Mouse (Mus musculus) intestine, embryonic 16.5 days (tissue): ENCODE measurements around the gene Vmn1r178. TPM values are rescaled to one million over a fixed set of nuclear protein-coding genes. Genes with fewer than 3 reads are reported as not detected.
"Not testable (repeated sequence)": the region's sequence is repeated elsewhere in the genome, so short reads cannot be mapped to it uniquely, and the experiment has no call there.

ENCODE experiments used
- ATAC-seq: fragments of 200-750 bp; cut with Nextera tagmentation; 2 replicates; pipeline ENCODE4 v1.8.0; 2017; ENCODE audit warnings: moderate TSS enrichment, moderate library complexity
- H3K27ac ChIP-seq: fragments of 300-500 bp; sonication (generic); 2 replicates; pipeline ENCODE4 v1.5.1; 2014; ENCODE audit warnings: mild to moderate bottlenecking, low read length
- H3K27me3 ChIP-seq: fragments of 300-500 bp; sonication (generic); replicated peaks from 2 replicates; pipeline ENCODE4 v1.6.1; 2014; ENCODE audit warnings: low read length, control low read depth, mixed read lengths; ENCODE audit not compliant: control insufficient read depth, insufficient read depth
- H3K36me3 ChIP-seq: fragments of 300-500 bp; sonication (generic); 2 replicates; pipeline ENCODE4 v1.6.1; 2014; ENCODE audit warnings: low read length, control low read depth; ENCODE audit not compliant: control insufficient read depth, insufficient read depth
- H3K4me1 ChIP-seq: fragments of 300-500 bp; sonication (generic); 2 replicates; pipeline ENCODE4 v1.6.1; 2014; ENCODE audit warnings: low read length, control low read depth, mixed read lengths; ENCODE audit not compliant: control insufficient read depth, insufficient read depth
- H3K4me2 ChIP-seq: fragments of 300-500 bp; sonication (generic); 2 replicates; pipeline ENCODE4 v1.6.1; 2014; ENCODE audit warnings: low read depth, low read length, control low read depth
- H3K4me3 ChIP-seq: fragments of 300-500 bp; sonication (generic); 2 replicates; pipeline ENCODE4 v1.5.1; 2014; ENCODE audit warnings: mild to moderate bottlenecking, low read length
- H3K9ac ChIP-seq: fragments of 300-500 bp; sonication (generic); 2 replicates; pipeline ENCODE4 v1.6.1; 2014; ENCODE audit warnings: low read depth, low read length
- H3K9me3 ChIP-seq: fragments of 300-500 bp; sonication (generic); 2 replicates; pipeline ENCODE4 v1.6.1; 2016; ENCODE audit warnings: low read length, control low read depth; ENCODE audit not compliant: control insufficient read depth
- WGBS: fragments of 180-500 bp; shearing (Covaris S2); extraction: QIAGEN DNeasy Blood & Tissue Kit; methylation state at CpG from one replicate; pipeline ENCODE4 v1.1.7; 2014; 5-methylcytosine and 5-hydroxymethylcytosine counted together
- polyA plus RNA-seq: library from polyadenylated mRNA; unstranded; fragments of >200 nt; fragmentation: Nextera tagmentation; extraction: Ambion mirVana; gene quantifications from 2 replicates; pipeline ENCODE4 v1.2.1, GENCODE M21; 2015

Vmn1r178 gene
- polyA plus RNA-seq: not detected in 2 replicates

DNA sequence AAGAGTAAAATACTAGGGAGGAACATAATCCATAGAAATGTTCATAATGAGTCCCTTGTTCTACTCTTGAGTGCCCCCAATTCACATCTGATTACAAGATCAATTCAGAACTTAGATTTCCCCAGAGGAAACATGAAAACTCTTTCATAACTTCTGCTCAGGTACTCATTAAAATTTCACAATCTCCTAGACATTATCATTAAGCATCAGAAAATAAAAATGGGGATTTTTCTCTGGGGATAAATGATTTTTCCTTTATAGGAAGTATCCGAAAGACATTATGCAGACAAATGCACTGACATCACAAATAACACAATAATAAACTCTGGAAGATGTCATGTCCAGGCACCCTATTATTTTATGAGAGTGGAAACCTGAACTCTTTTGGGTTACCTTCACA is at the start of gene Vmn1r178:
TSS of gene Vmn1r178 (plus strand) at position 301 of the 400 bp plus-strand sequence.
- WGBS: 75% methylated on average over 1 of the region's 1 CpGs
- ATAC-seq: no peak
- Histone ChIP-seq H3K27me3 (no peaks in the 10 kb centered on the region), H3K36me3 (no peaks in the 10 kb centered on the region), H3K27ac (no peak within 1 kb of the TSS), H3K4me1 (no peaks in the 10 kb centered on the region), H3K4me3 (no peak within 1 kb of the TSS), H3K9me3 (peaks cover 3% of the 10 kb centered on the region; the same call in 1 of the 2 replicates), H3K4me2 (no peak within 1 kb of the TSS), H3K9ac (no peak within 1 kb of the TSS)

- H3K9ac ChIP-seq, H3K4me1 ChIP-seq, H3K36me3 ChIP-seq, ATAC-seq, H3K4me2 ChIP-seq, H3K27me3 ChIP-seq, H3K9me3 ChIP-seq, H3K4me3 ChIP-seq, H3K27ac ChIP-seq: not testable (repeated sequence)
- WGBS: 10% methylated on average over 1 of the region's 1 CpGs
These were observed 25.5 kb upstream of the Vmn1r178 start, which contains the start of gene Vmn1r177 for GRCm38 (mm10) chr7:23866349-23866748. Gene Vmn1r177 (minus strand): TSS chr7:23866449.

DNA sequence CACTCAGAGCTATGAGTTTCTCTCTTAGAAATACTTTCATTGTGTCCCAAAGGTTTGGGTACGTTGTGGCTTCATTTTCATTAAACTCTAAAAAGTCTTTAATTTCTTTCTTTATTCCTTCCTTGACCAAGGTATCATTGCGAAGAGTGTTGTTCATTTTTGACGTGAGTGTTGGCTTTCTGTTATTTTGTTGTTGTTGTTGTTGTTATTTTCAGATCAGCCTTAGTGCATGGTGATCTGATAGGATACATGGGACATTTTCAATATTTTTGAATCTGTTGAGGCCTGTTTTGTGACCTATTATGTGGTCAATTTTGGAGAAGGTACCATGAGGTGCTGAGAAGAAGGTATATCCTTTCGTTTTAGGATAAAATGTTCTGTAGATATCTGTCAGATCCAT is 14.9 kb upstream of the Vmn1r178 start:
- not testable (repeated sequence) for H3K27me3 ChIP-seq, H3K4me2 ChIP-seq, H3K9ac ChIP-seq, H3K4me1 ChIP-seq, H3K27ac ChIP-seq, ATAC-seq, H3K9me3 ChIP-seq, H3K4me3 ChIP-seq, H3K36me3 ChIP-seq
- 57% methylated on average over 3 of the region's 4 CpGs for WGBS

GRCm38 (mm10) chr7:23926678-23927077 is 34.9 kb downstream of the Vmn1r178 start, which contains the start of gene Vmn1r179:
Gene Vmn1r179 (plus strand): TSS chr7:23926978.
- Histone ChIP-seq H3K9ac (no peak within 1 kb of the TSS), H3K4me2 (no peak within 1 kb of the TSS), H3K4me1 (no peaks in the 10 kb centered on the region), H3K36me3 (no peaks in the 10 kb centered on the region), H3K27ac (no peak within 1 kb of the TSS), H3K4me3 (no peak within 1 kb of the TSS), H3K27me3 (no peaks in the 10 kb centered on the region), H3K9me3 (no peaks in the 10 kb centered on the region)
- WGBS: 54% methylated on average over 2 of the region's 2 CpGs
- ATAC-seq: no peak

Other genes starting within 250 kb of the Vmn1r178 start
- not detected in 2 replicates for gene Vmn1r172, start 233.7 kb upstream of the Vmn1r178 start, polyA plus RNA-seq
- not detected in 2 replicates for gene Vmn1r173, start 191.3 kb upstream of the Vmn1r178 start, polyA plus RNA-seq
- gene Vmn1r174, start 139.7 kb upstream of the Vmn1r178 start, polyA plus RNA-seq: not detected in 2 replicates
- gene Vmn1r175, start 81.4 kb upstream of the Vmn1r178 start, polyA plus RNA-seq: not detected in 2 replicates
- not detected in 2 replicates for gene Vmn1r176, start 54.6 kb upstream of the Vmn1r178 start, polyA plus RNA-seq
- gene Vmn1r177, start 25.6 kb upstream of the Vmn1r178 start, polyA plus RNA-seq: not detected in 2 replicates
- not detected in 2 replicates for gene Vmn1r179, start 35.0 kb downstream of the Vmn1r178 start, polyA plus RNA-seq
- not detected in 2 replicates for gene Vmn1r180, start 58.6 kb downstream of the Vmn1r178 start, polyA plus RNA-seq
- not detected in 2 replicates for gene Vmn1r181, start 82.6 kb downstream of the Vmn1r178 start, polyA plus RNA-seq
- gene V1rd19, start 109.7 kb downstream of the Vmn1r178 start, polyA plus RNA-seq: not detected in 2 replicates
- not detected in 2 replicates for gene Vmn1r183, start 161.2 kb downstream of the Vmn1r178 start, polyA plus RNA-seq
- gene Zfp180, start 189.9 kb downstream of the Vmn1r178 start, polyA plus RNA-seq: 13.2 and 15.0 TPM in 2 replicates
- gene Zfp112, start 220.3 kb downstream of the Vmn1r178 start, polyA plus RNA-seq: 4.3 and 5.3 TPM in 2 replicates
- gene Zfp235, start 242.2 kb downstream of the Vmn1r178 start, polyA plus RNA-seq: 12.0 and 13.6 TPM in 2 replicates